Mouse (Mus musculus) liver, postnatal 0 days (tissue): ENCODE data around the gene Gm49373.

Experiments used
- CTCF ChIP-seq: sonication (generic); IDR thresholded peaks from 2 replicates; pipeline ENCODE4 v1.5.1; 2016; ENCODE audit warnings: antibody characterized with exemption, low read depth
- EP300 ChIP-seq: IDR thresholded peaks from 2 replicates; pipeline ENCODE4 v1.6.1; 2016; ENCODE audit warnings: antibody characterized with exemption, low read depth, mild to moderate bottlenecking

DNA sequence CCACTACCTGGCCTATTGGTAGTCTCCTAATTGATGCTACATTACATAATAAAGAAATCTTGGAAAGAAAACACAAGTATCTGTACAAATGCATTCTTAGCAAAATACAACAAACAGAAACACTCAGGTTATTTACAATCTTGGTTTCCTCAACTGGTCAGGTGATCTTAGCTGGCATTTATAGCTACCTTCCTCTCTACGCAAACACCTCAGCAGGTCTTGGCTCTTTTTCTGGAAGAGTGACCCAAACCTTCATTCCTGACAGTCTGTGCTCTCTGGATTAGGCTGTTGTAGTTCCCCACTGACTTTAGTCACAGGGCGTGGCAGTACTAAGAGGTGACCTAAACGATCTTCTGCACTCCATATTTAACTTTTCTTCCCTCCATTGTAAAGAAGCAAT is 27.7 kb downstream of the Gm49373 start:
- TF ChIP-seq CTCF: no peak
- TF ChIP-seq EP300: no peak
